In genomic region chrX:121479402-121479989, GRCm38 (mm10) we compare ENCODE assay signal across 10 mouse cellular contexts.
DNase-seq lines count a peak whose midpoint lies in the region; ATAC-seq lines count a peak whose summit lies in the region.
"Had no signal": no experiment of that assay in that cellular context is flagged by ENCODE, and none has a peak within 500 bp of the region (broad histone marks: within the 10 kb centered on the region; RNA-seq: fewer than 3 reads in every experiment).

No protein-coding gene starts in this region.

- peak; percentile 74 for ATAC-seq in kidney, embryonic 16.5 days (ENCODE audit: low FRiP score, low TSS enrichment)
- no peak for ATAC-seq in intestine, embryonic 15.5 days
- peak; percentile 91 for ATAC-seq in midbrain, embryonic 12.5 days (ENCODE audit: low FRiP score, low read depth)

- no peaks in the 10 kb centered on the region for H3K9me3 ChIP-seq in kidney, embryonic 16.5 days (ENCODE audit: low read length)
- no peaks in the 10 kb centered on the region for H3K9me3 ChIP-seq in intestine, embryonic 15.5 days
- H3K9me3 ChIP-seq in midbrain, embryonic 12.5 days = no peaks in the 10 kb centered on the region
- H3K9me3 ChIP-seq: embryonic facial prominence, embryonic 12.5 days had no signal

- no peak for DNase-seq in kidney, postnatal 25 days
- peak; percentile 14 for DNase-seq in embryo, embryonic 11 days
- no peak for DNase-seq in cerebellum, postnatal 14 days
- no peak for DNase-seq in frontal cortex, adult 2 months (ENCODE audit: extremely low spot score in 1 of 2, low spot score in 1 of 2)
- DNase-seq: thymus, adult 2 months had no signal

- H3K4me1 ChIP-seq in kidney, embryonic 16.5 days (ENCODE audit: insufficient read depth, low read length) = no peaks in the 10 kb centered on the region
- no peaks in the 10 kb centered on the region for H3K4me1 ChIP-seq in intestine, embryonic 15.5 days (replicated peaks)
- H3K4me1 ChIP-seq in midbrain, embryonic 12.5 days = no peaks in the 10 kb centered on the region
- H3K4me1 ChIP-seq: embryonic facial prominence, embryonic 12.5 days had no signal

- H3K27me3 ChIP-seq in kidney, embryonic 16.5 days (ENCODE audit: insufficient read depth, low read length) = no peaks in the 10 kb centered on the region
- H3K27me3 ChIP-seq in intestine, embryonic 15.5 days (replicated peaks) = no peaks in the 10 kb centered on the region
- no peaks in the 10 kb centered on the region for H3K27me3 ChIP-seq in midbrain, embryonic 12.5 days
- H3K27me3 ChIP-seq: embryonic facial prominence, embryonic 12.5 days had no signal

- no peaks in the 10 kb centered on the region for H3K36me3 ChIP-seq in kidney, embryonic 16.5 days (ENCODE audit: insufficient read depth, low read length)
- H3K36me3 ChIP-seq in intestine, embryonic 15.5 days = no peaks in the 10 kb centered on the region
- H3K36me3 ChIP-seq in midbrain, embryonic 12.5 days = no peaks in the 10 kb centered on the region
- H3K36me3 ChIP-seq: embryonic facial prominence, embryonic 12.5 days had no signal

- peak overlapping the region; percentile 18 for H3K4me3 ChIP-seq in kidney, embryonic 16.5 days (ENCODE audit: low read length)
- no peak overlapping the region for H3K4me3 ChIP-seq in intestine, embryonic 15.5 days (replicated peaks)
- no peak overlapping the region for H3K4me3 ChIP-seq in midbrain, embryonic 12.5 days
- H3K4me3 ChIP-seq: embryonic facial prominence, embryonic 12.5 days had no signal

- no peak overlapping the region for H3K27ac ChIP-seq in kidney, embryonic 16.5 days (ENCODE audit: low read length)
- H3K27ac ChIP-seq in intestine, embryonic 15.5 days = no peak overlapping the region
- H3K27ac ChIP-seq in midbrain, embryonic 12.5 days (replicated peaks) = no peak overlapping the region
- H3K27ac ChIP-seq: embryonic facial prominence, embryonic 12.5 days; macrophage had no signal

- peak overlapping the region; percentile 18 for H3K4me2 ChIP-seq in kidney, embryonic 16.5 days (replicated peaks; ENCODE audit: low read depth, low read length)
- 0 out of 2 replicates have a peak overlapping the region, but pooled peaks have one; percentile 11 for H3K4me2 ChIP-seq in intestine, embryonic 15.5 days (replicated peaks)
- peak overlapping the region; percentile 26; the same call in 1 of the 2 replicates for H3K4me2 ChIP-seq in midbrain, embryonic 12.5 days (replicated peaks)
- H3K4me2 ChIP-seq: embryonic facial prominence, embryonic 12.5 days had no signal

- 20% methylated on average over 4 of the region's 4 CpGs for WGBS in kidney, embryonic 16.5 days
- WGBS in intestine, embryonic 15.5 days = 16% methylated on average over 4 of the region's 4 CpGs
- 22% methylated on average over 4 of the region's 4 CpGs for WGBS in midbrain, embryonic 12.5 days

- no peak overlapping the region for H3K9ac ChIP-seq in kidney, embryonic 16.5 days (replicated peaks; ENCODE audit: low read length)
- no peak overlapping the region for H3K9ac ChIP-seq in intestine, embryonic 15.5 days
- no peak overlapping the region for H3K9ac ChIP-seq in midbrain, embryonic 12.5 days (replicated peaks)
- H3K9ac ChIP-seq: embryonic facial prominence, embryonic 12.5 days had no signal
